Mouse (Mus musculus): ENCODE measurements around the gene Pou5f1.

- TF ChIP-seq EP300 (IDR thresholded peaks at IDR 0.05; ENCODE audit: insufficient read depth, low read depth, low read length) (no peak), POLR2A (IDR thresholded peaks at IDR 0.05; ENCODE audit: insufficient read depth, low read length) (no peak), CTCF (IDR thresholded peaks at IDR 0.05; ENCODE audit: low read depth, low read length) (no peak)
These were observed 48.5 kb downstream of the Pou5f1 start for GRCm38 (mm10) chr17:35554321-35554720.

Measured in ES-Bruce4 (cell line).